In the genomic region with DNA sequence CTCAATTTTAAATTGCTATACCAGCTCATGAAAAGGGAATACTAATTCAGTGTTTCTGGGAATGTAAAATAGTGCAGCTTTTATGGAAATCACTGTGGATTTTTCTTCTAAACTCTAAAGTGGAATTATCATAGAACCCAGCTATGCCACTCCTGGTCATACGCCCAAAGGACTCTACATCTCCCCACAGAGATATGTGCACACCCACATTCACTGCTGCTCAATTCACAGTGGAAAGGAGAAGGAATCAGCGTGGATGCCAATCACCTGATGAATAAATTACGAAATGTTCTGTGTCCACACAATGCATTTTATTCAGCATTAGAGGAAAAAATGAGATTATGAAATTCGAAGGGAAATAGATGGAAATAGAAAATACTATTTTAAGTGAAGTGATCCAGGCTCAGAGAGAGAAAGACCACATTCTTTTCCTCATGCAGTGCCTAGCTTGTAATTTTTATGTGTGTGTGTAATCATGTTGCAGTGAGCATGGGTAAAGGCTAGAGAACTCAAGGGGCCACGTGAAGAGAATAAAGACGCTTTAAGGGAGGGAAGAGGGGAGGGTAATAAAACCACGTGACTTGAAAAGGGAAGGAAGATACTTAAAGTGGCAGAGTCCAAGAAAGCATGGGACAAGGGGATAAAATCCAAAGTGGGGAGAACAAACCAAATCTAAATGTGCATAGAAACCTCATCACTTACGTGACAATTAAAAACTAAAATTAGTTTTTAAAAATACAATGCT, we compare ENCODE assay signal across 14 mouse cellular contexts.
DNase-seq lines count a peak whose midpoint lies in the region; ATAC-seq lines count a peak whose summit lies in the region.
"Had no signal": no experiment of that assay in that cellular context is flagged by ENCODE, and none has a peak within 500 bp of the region (broad histone marks: within the 10 kb centered on the region; RNA-seq: fewer than 3 reads in every experiment).

No protein-coding gene starts in this region.

- no peak overlapping the region for H3K4me3 ChIP-seq in embryonic facial prominence, embryonic 14.5 days (ENCODE audit: low read depth, low read length)
- H3K4me3 ChIP-seq in embryonic facial prominence, embryonic 10.5 days, result no peak overlapping the region
- no peak overlapping the region for H3K4me3 ChIP-seq in neural tube, embryonic 11.5 days (ENCODE audit: low read depth, low read length)
- no peak overlapping the region for H3K4me3 ChIP-seq in midbrain, embryonic 13.5 days (replicated peaks)
- H3K4me3 ChIP-seq in intestine, embryonic 15.5 days (replicated peaks), result no peak overlapping the region
- no peak overlapping the region for H3K4me3 ChIP-seq in liver, embryonic 11.5 days (ENCODE audit: low read depth, low read length)
- H3K4me3 ChIP-seq: liver, embryonic 15.5 days; stomach, embryonic 15.5 days had no signal

- no peaks in the 10 kb centered on the region for H3K36me3 ChIP-seq in embryonic facial prominence, embryonic 14.5 days (ENCODE audit: control insufficient read depth, insufficient read depth, low read length)
- H3K36me3 ChIP-seq in embryonic facial prominence, embryonic 10.5 days (replicated peaks), result no peaks in the 10 kb centered on the region
- no peaks in the 10 kb centered on the region for H3K36me3 ChIP-seq in neural tube, embryonic 11.5 days (ENCODE audit: control insufficient read depth, insufficient read depth, low read length)
- no peaks in the 10 kb centered on the region for H3K36me3 ChIP-seq in midbrain, embryonic 13.5 days
- no peaks in the 10 kb centered on the region for H3K36me3 ChIP-seq in intestine, embryonic 15.5 days
- H3K36me3 ChIP-seq in liver, embryonic 11.5 days (ENCODE audit: control insufficient read depth, insufficient read depth, low read length), result no peaks in the 10 kb centered on the region
- H3K36me3 ChIP-seq: liver, embryonic 15.5 days; stomach, embryonic 15.5 days had no signal

- peak; percentile 21 for DNase-seq in embryonic facial prominence, embryonic 14.5 days (ENCODE audit: low spot score)
- no peak for DNase-seq in embryonic facial prominence, embryonic 10.5 days (ENCODE audit: low spot score)
- no peak for DNase-seq in neural tube, embryonic 11.5 days (ENCODE audit: low spot score)
- no peak for DNase-seq in neural tube, embryonic 10.5 days (ENCODE audit: extremely low spot score, low spot score)
- DNase-seq in layer of hippocampus, adult 9-11 months, result no peak
- no peak for DNase-seq in liver, embryonic 11.5 days (ENCODE audit: low spot score)
- DNase-seq: heart, adult 18-20 months; lung, postnatal 4 days; thymus, postnatal 14 days had no signal

- no peak overlapping the region for H3K4me2 ChIP-seq in embryonic facial prominence, embryonic 14.5 days (ENCODE audit: low read depth, low read length)
- no peak overlapping the region for H3K4me2 ChIP-seq in neural tube, embryonic 11.5 days (ENCODE audit: low read depth)
- no peak overlapping the region for H3K4me2 ChIP-seq in midbrain, embryonic 13.5 days (replicated peaks)
- H3K4me2 ChIP-seq in intestine, embryonic 15.5 days (replicated peaks), result no peak overlapping the region
- H3K4me2 ChIP-seq in liver, embryonic 11.5 days, result no peak overlapping the region
- H3K4me2 ChIP-seq: liver, embryonic 15.5 days; stomach, embryonic 15.5 days had no signal

- no peaks in the 10 kb centered on the region for H3K9me3 ChIP-seq in embryonic facial prominence, embryonic 14.5 days (ENCODE audit: control insufficient read depth, low read length)
- no peaks in the 10 kb centered on the region for H3K9me3 ChIP-seq in embryonic facial prominence, embryonic 10.5 days
- H3K9me3 ChIP-seq in neural tube, embryonic 11.5 days (ENCODE audit: control insufficient read depth, low read length), result no peaks in the 10 kb centered on the region
- no peaks in the 10 kb centered on the region for H3K9me3 ChIP-seq in midbrain, embryonic 13.5 days
- no peaks in the 10 kb centered on the region for H3K9me3 ChIP-seq in intestine, embryonic 15.5 days
- H3K9me3 ChIP-seq in liver, embryonic 11.5 days (ENCODE audit: control insufficient read depth, low read length), result no peaks in the 10 kb centered on the region
- H3K9me3 ChIP-seq: liver, embryonic 15.5 days; stomach, embryonic 15.5 days had no signal

- WGBS in embryonic facial prominence, embryonic 14.5 days, result 51% methylated on average over 8 of the region's 8 CpGs
- 63% methylated on average over 8 of the region's 8 CpGs for WGBS in embryonic facial prominence, embryonic 10.5 days
- 55% methylated on average over 8 of the region's 8 CpGs for WGBS in neural tube, embryonic 11.5 days
- 31% methylated on average over 8 of the region's 8 CpGs for WGBS in midbrain, embryonic 13.5 days
- WGBS in intestine, embryonic 15.5 days, result 54% methylated on average over 8 of the region's 8 CpGs
- WGBS in liver, embryonic 11.5 days, result 55% methylated on average over 8 of the region's 8 CpGs

- no peaks in the 10 kb centered on the region for H3K4me1 ChIP-seq in embryonic facial prominence, embryonic 14.5 days (ENCODE audit: control insufficient read depth, insufficient read depth, low read length)
- H3K4me1 ChIP-seq in embryonic facial prominence, embryonic 10.5 days, result 0 out of 2 replicates have a peak, but pooled peaks cover 3% of the 10 kb centered on the region
- H3K4me1 ChIP-seq in neural tube, embryonic 11.5 days (ENCODE audit: control insufficient read depth, insufficient read depth, low read length), result no peaks in the 10 kb centered on the region
- peaks cover 13% of the 10 kb centered on the region for H3K4me1 ChIP-seq in midbrain, embryonic 13.5 days (replicated peaks)
- no peaks in the 10 kb centered on the region for H3K4me1 ChIP-seq in intestine, embryonic 15.5 days (replicated peaks)
- no peaks in the 10 kb centered on the region for H3K4me1 ChIP-seq in liver, embryonic 11.5 days (replicated peaks; ENCODE audit: control insufficient read depth, insufficient read depth, low read length)
- H3K4me1 ChIP-seq: liver, embryonic 15.5 days; stomach, embryonic 15.5 days had no signal

- no peaks in the 10 kb centered on the region for H3K27me3 ChIP-seq in embryonic facial prominence, embryonic 14.5 days (replicated peaks; ENCODE audit: control insufficient read depth, insufficient read depth, low read length)
- H3K27me3 ChIP-seq in embryonic facial prominence, embryonic 10.5 days (replicated peaks; ENCODE audit: low read depth, poor library complexity, severe bottlenecking), result no peaks in the 10 kb centered on the region
- H3K27me3 ChIP-seq in neural tube, embryonic 11.5 days (ENCODE audit: control insufficient read depth, insufficient read depth, low read length), result no peaks in the 10 kb centered on the region
- H3K27me3 ChIP-seq in midbrain, embryonic 13.5 days, result peaks cover 35% of the 10 kb centered on the region
- no peaks in the 10 kb centered on the region for H3K27me3 ChIP-seq in intestine, embryonic 15.5 days (replicated peaks)
- H3K27me3 ChIP-seq in liver, embryonic 11.5 days (replicated peaks; ENCODE audit: control insufficient read depth, insufficient read depth, low read length), result no peaks in the 10 kb centered on the region
- H3K27me3 ChIP-seq: liver, embryonic 15.5 days; stomach, embryonic 15.5 days had no signal

- no peak overlapping the region for H3K27ac ChIP-seq in embryonic facial prominence, embryonic 14.5 days (replicated peaks; ENCODE audit: low read depth, low read length)
- no peak overlapping the region for H3K27ac ChIP-seq in embryonic facial prominence, embryonic 10.5 days (replicated peaks)
- H3K27ac ChIP-seq in neural tube, embryonic 11.5 days (ENCODE audit: low read depth, low read length), result no peak overlapping the region
- H3K27ac ChIP-seq in midbrain, embryonic 13.5 days, result no peak overlapping the region; the same call in 1 of the 2 replicates
- H3K27ac ChIP-seq in intestine, embryonic 15.5 days, result no peak overlapping the region
- H3K27ac ChIP-seq in liver, embryonic 11.5 days (ENCODE audit: low read depth, low read length), result no peak overlapping the region
- H3K27ac ChIP-seq: kidney, postnatal 0 days; liver, embryonic 15.5 days; stomach, embryonic 15.5 days had no signal

- no peak overlapping the region for H3K9ac ChIP-seq in embryonic facial prominence, embryonic 14.5 days (ENCODE audit: low read depth, low read length)
- H3K9ac ChIP-seq in neural tube, embryonic 11.5 days (ENCODE audit: low read length), result no peak overlapping the region
- H3K9ac ChIP-seq in midbrain, embryonic 13.5 days (replicated peaks), result no peak overlapping the region
- no peak overlapping the region for H3K9ac ChIP-seq in intestine, embryonic 15.5 days
- H3K9ac ChIP-seq in liver, embryonic 11.5 days (ENCODE audit: low read depth, low read length), result no peak overlapping the region
- H3K9ac ChIP-seq: liver, embryonic 15.5 days; stomach, embryonic 15.5 days had no signal

- peak; percentile 76; the same call in 1 of the 2 replicates for ATAC-seq in embryonic facial prominence, embryonic 14.5 days (ENCODE audit: low read depth)
- ATAC-seq in neural tube, embryonic 11.5 days (ENCODE audit: insufficient read depth, low FRiP score, low TSS enrichment), result peak; percentile 79
- ATAC-seq in midbrain, embryonic 13.5 days, result peak; percentile 88
- no peak for ATAC-seq in intestine, embryonic 15.5 days
- ATAC-seq in liver, embryonic 11.5 days (replicated peaks; ENCODE audit: low FRiP score), result no peak

Comparison
In these comparisons a context has a peak if more than half of its experiments do, and no peak if none do; other contexts are left out.
1. ATAC-seq: peak in embryonic facial prominence, embryonic 14.5 days (single experiment), neural tube, embryonic 11.5 days (single experiment) and midbrain, embryonic 13.5 days (single experiment); none in intestine, embryonic 15.5 days (single experiment) and liver, embryonic 11.5 days (single experiment).